Mouse (Mus musculus) MEL (cell line): Measurements from ENCODE around the gene Ppl. TPM values are rescaled to one million over a fixed set of nuclear protein-coding genes. Genes with fewer than 3 reads are reported as not detected.

ENCODE experiments used
- DNase-seq: peaks from one replicate; pipeline ENCODE4 v3.0.0; 2011; ENCODE audit warnings: low read depth, low spot score
- H3K27ac ChIP-seq: 2 replicates; pipeline ENCODE4 v1.5.1; 2012; ENCODE audit warnings: low read depth, mild to moderate bottlenecking, control low read depth, low read length, moderate library complexity; ENCODE audit not compliant: control insufficient read depth
- H3K27me3 ChIP-seq, 2 experiments: fragments of 150-350 bp in 1 of 2; sonication (generic) in 1 of 2; 2 replicates each; pipeline ENCODE4 v1.6.1; 2012; ENCODE audit warnings: low read length in 2 of 2, mild to moderate bottlenecking in 2 of 2, improper control_type of control experiment in 1 of 2, moderate library complexity in 1 of 2; ENCODE audit not compliant: insufficient read depth in 2 of 2, control insufficient read depth in 1 of 2
- H3K36me3 ChIP-seq, 2 experiments: 2 replicates each; pipeline ENCODE4 v1.6.1; 2012 to 2014; ENCODE audit warnings: low read length in 2 of 2, improper control_type of control experiment in 1 of 2, inconsistent platforms in 1 of 2, mild to moderate bottlenecking in 1 of 2; ENCODE audit not compliant: insufficient read depth in 2 of 2, control insufficient read depth in 1 of 2
- H3K4me1 ChIP-seq, 2 experiments: fragments of 150-350 bp in 1 of 2; sonication (generic) in 1 of 2; 2 replicates each; pipeline ENCODE4 v1.6.1; 2012; ENCODE audit warnings: low read length in 2 of 2, improper control_type of control experiment in 1 of 2, mild to moderate bottlenecking in 1 of 2; ENCODE audit not compliant: insufficient read depth in 2 of 2, control insufficient read depth in 1 of 2
- H3K4me3 ChIP-seq, 2 experiments: fragments of 150-350 bp in 1 of 2; sonication (generic) in 1 of 2; 2 replicates each; pipeline ENCODE4 v1.5.1; 2012; ENCODE audit warnings: low read depth in 2 of 2, low read length in 2 of 2, mild to moderate bottlenecking in 2 of 2, moderate library complexity in 2 of 2, control low read depth in 1 of 2, improper control_type of control experiment in 1 of 2; ENCODE audit not compliant: control insufficient read depth in 1 of 2, insufficient read depth in 1 of 2
- H3K79me2 ChIP-seq: 2 replicates; pipeline ENCODE4 v1.6.1; 2012; ENCODE audit warnings: mild to moderate bottlenecking, low read length, moderate library complexity; ENCODE audit not compliant: control insufficient read depth, poor library complexity, insufficient read depth
- H3K9ac ChIP-seq: 2 replicates; pipeline ENCODE4 v1.6.1; 2012; ENCODE audit warnings: low read depth, mild to moderate bottlenecking, control low read depth, low read length, moderate library complexity; ENCODE audit not compliant: control insufficient read depth, poor library complexity, severe bottlenecking
- H3K9me3 ChIP-seq: fragments of 150-350 bp; sonication (generic); replicated peaks from 2 replicates; pipeline ENCODE4 v1.6.1; 2012; ENCODE audit warnings: mild to moderate bottlenecking, low read length, improper control_type of control experiment, moderate library complexity; ENCODE audit not compliant: insufficient read depth
- ELF1 ChIP-seq: IDR thresholded peaks from 2 replicates; pipeline ENCODE4 v1.6.1; 2014; ENCODE audit warnings: low read depth, mild to moderate bottlenecking, inconsistent platforms, low read length, improper control_type of control experiment, moderate library complexity
- EP300 ChIP-seq, 2 experiments: IDR thresholded peaks; 2 replicates each; pipeline ENCODE4 v1.6.1; 2011; ENCODE audit warnings: improper control_type of control experiment in 2 of 2, low read length in 2 of 2, low read depth in 1 of 2, mild to moderate bottlenecking in 1 of 2
- GABPA ChIP-seq: IDR thresholded peaks from 2 replicates; pipeline ENCODE4 v1.6.1; 2012; ENCODE audit warnings: low read depth, mild to moderate bottlenecking, inconsistent platforms, low read length, improper control_type of control experiment, moderate library complexity
- JUND ChIP-seq: IDR thresholded peaks from 2 replicates; pipeline ENCODE4 v1.6.1; 2011; ENCODE audit warnings: low read depth, mild to moderate bottlenecking, improper control_type of control experiment, low read length
- MAFK ChIP-seq: IDR thresholded peaks from 2 replicates; pipeline ENCODE4 v1.6.1; 2011; ENCODE audit warnings: low read depth, mild to moderate bottlenecking, low read length, improper control_type of control experiment, borderline replicate concordance
- MAX ChIP-seq: IDR thresholded peaks from 2 replicates; pipeline ENCODE4 v1.6.1; 2011; ENCODE audit warnings: low read length, improper control_type of control experiment
- MEF2A ChIP-seq: IDR thresholded peaks from 2 replicates; pipeline ENCODE4 v1.6.1; 2014; ENCODE audit warnings: low read depth, mild to moderate bottlenecking, inconsistent platforms, low read length, improper control_type of control experiment; ENCODE audit not compliant: poor library complexity, insufficient replicate concordance, severe bottlenecking; ENCODE audit errors: extremely low read depth
- MYB ChIP-seq: IDR thresholded peaks from 2 replicates; pipeline ENCODE4 v1.6.1; 2011; ENCODE audit warnings: mild to moderate bottlenecking, low read depth, low read length, improper control_type of control experiment
- MYC ChIP-seq: IDR thresholded peaks from 2 replicates; pipeline ENCODE4 v1.6.1; 2011; ENCODE audit warnings: low read depth, mild to moderate bottlenecking, low read length, improper control_type of control experiment, moderate library complexity
- NELFE ChIP-seq: IDR thresholded peaks from 2 replicates; pipeline ENCODE4 v1.6.1; 2011; ENCODE audit warnings: low read depth, low read length, improper control_type of control experiment
- POLR2AphosphoS2 ChIP-seq: IDR thresholded peaks from 2 replicates; pipeline ENCODE4 v1.6.1; 2011; ENCODE audit warnings: low read length, improper control_type of control experiment
- POLR2AphosphoS5 ChIP-seq: IDR thresholded peaks from 2 replicates; pipeline ENCODE4 v1.6.1; 2012; ENCODE audit warnings: low read depth, borderline replicate concordance, mild to moderate bottlenecking, inconsistent platforms, low read length, moderate library complexity, mixed read lengths
- SIN3A ChIP-seq: IDR thresholded peaks from 2 replicates; pipeline ENCODE4 v1.6.1; 2012; ENCODE audit warnings: low read length, improper control_type of control experiment, inconsistent platforms
- TAL1 ChIP-seq: IDR thresholded peaks from 2 replicates; pipeline ENCODE4 v1.6.1; 2012; ENCODE audit warnings: mild to moderate bottlenecking, inconsistent platforms, low read length, moderate library complexity, mixed read lengths
- TBP ChIP-seq: IDR thresholded peaks from 2 replicates; pipeline ENCODE4 v1.8.0; 2011; ENCODE audit warnings: low read depth, low read length, improper control_type of control experiment
- TCF12 ChIP-seq: IDR thresholded peaks from 2 replicates; pipeline ENCODE4 v1.6.1; 2014; ENCODE audit warnings: low read depth, mild to moderate bottlenecking, inconsistent platforms, low read length, improper control_type of control experiment, moderate library complexity
- UBTF ChIP-seq: IDR thresholded peaks from 2 replicates; pipeline ENCODE4 v1.6.1; 2012; ENCODE audit warnings: low read depth, mild to moderate bottlenecking, inconsistent platforms, low read length, improper control_type of control experiment, moderate library complexity, borderline replicate concordance; ENCODE audit not compliant: insufficient read depth
- USF2 ChIP-seq, 2 experiments: IDR thresholded peaks; 2 replicates each; pipeline ENCODE4 v1.6.1; 2011 to 2012; ENCODE audit warnings: improper control_type of control experiment in 2 of 2, low read length in 2 of 2, borderline replicate concordance in 1 of 2, inconsistent platforms in 1 of 2, low read depth in 1 of 2, mild to moderate bottlenecking in 1 of 2; ENCODE audit not compliant: insufficient read depth in 1 of 2
- ZC3H11A ChIP-seq: IDR thresholded peaks from 2 replicates; pipeline ENCODE4 v1.6.1; 2012; ENCODE audit warnings: low read depth, mild to moderate bottlenecking, inconsistent platforms, low read length, improper control_type of control experiment
- ZMIZ1 ChIP-seq: IDR thresholded peaks from 2 replicates; pipeline ENCODE4 v1.6.1; 2012; ENCODE audit warnings: low read depth, mild to moderate bottlenecking, inconsistent platforms, low read length, improper control_type of control experiment, moderate library complexity
- ZNF384 ChIP-seq: IDR thresholded peaks from 2 replicates; pipeline ENCODE4 v1.6.1; 2012; ENCODE audit warnings: low read depth, mild to moderate bottlenecking, inconsistent platforms, low read length, improper control_type of control experiment
- polyA plus RNA-seq, 2 experiments: library from polyadenylated mRNA; stranded (reverse) in 1 of 2; unstranded in 1 of 2; fragments of >175 nt in 1 of 2; fragments of >200 nt in 1 of 2; gene quantifications; 2 replicates each; pipeline versions ENCODE4 v1.2.1 to v1.2.4; 2012; ENCODE audit warnings: low replicate concordance in 2 of 2, low read depth in 1 of 2; ENCODE audit not compliant: insufficient read length in 2 of 2, insufficient read depth in 1 of 2, missing spikeins in 1 of 2
- total RNA-seq: library from RNA; depleted of rRNA; stranded (reverse); fragments of 300-350 nt; gene quantifications from 2 replicates; pipeline ENCODE4 v1.2.3, GENCODE M21; 2012

The Ppl gene
- total and polyA plus RNA-seq, 3 experiments, result 0.01 TPM; not detected in 2

DNA sequence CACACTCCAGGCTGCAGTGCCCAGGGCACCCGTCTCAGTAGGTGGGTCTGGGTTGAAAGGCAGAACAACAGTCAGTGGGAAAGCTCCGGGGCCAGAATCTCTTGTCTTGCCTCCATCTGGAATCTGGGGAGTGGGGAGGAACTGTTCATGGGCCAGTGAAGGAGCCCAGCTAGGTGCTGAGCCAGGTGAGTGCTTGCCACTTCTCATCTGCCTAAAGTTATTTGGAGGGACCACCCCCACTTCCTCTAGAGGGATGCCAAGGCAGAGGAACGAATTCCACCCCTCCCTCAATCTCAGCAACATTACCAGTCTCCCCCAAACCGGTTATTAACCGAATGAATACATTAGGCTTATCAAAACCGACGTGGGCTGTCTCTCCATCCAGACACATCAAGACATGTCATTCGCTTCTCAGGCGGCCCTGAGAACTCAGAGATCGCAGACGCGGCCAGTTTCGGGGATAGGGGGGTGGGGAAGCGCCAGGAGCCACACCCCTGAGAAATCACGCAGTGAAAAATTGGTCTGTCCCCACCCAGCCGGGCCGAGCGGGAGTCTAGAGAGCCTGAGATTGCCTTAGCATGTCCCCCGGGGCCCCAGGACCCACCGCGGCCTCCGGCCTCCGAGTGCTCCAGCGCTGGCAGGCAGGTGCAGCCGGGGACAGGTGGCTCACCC is 834 bp downstream of the Ppl start:
- H3K27ac ChIP-seq, result no peak overlapping the region
- H3K4me3 ChIP-seq, result no peak overlapping the region
- H3K9ac ChIP-seq, result no peak overlapping the region
- no peaks in the 10 kb centered on the region for H3K36me3 ChIP-seq
- H3K79me2 ChIP-seq, result no peaks in the 10 kb centered on the region
- H3K27me3 ChIP-seq, result peaks cover 0 to 2% of the 10 kb centered on the region in 2 experiments; a peak in 3 of 4 replicates
- no peaks in the 10 kb centered on the region for H3K4me1 ChIP-seq
- TF ChIP-seq MAX (no peak), MYC (no peak)
- no peak for DNase-seq
- no peaks in the 10 kb centered on the region for H3K9me3 ChIP-seq

DNA sequence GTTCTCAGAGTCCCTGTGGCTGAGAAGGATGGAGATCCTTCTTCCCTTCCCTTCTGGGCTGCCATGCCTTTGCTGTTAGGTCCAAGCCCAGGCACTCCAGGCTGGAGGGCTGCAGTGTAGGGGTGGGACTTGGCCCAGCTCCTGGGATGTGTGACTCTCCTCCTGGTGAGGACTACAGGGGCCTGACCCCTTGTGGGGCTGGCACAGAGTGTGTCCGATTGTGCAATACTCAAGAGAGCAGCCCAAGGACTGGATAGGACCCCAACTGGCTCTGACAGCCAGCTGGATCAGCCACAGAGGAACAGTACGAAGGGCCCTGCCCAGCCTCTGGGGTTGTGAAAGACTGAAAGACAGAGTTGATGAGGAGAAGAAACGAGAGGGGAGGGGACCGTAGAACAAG is 1.5 kb downstream of the Ppl start:
- no peaks in the 10 kb centered on the region for H3K4me1 ChIP-seq
- no peak for DNase-seq
- no peak overlapping the region for H3K9ac ChIP-seq
- no peaks in the 10 kb centered on the region for H3K79me2 ChIP-seq
- no peak for TF ChIP-seq ZC3H11A
- TF ChIP-seq TAL1, result no peak
- TF ChIP-seq POLR2AphosphoS2, result no peak
- TF ChIP-seq ELF1, result no peak
- TF ChIP-seq JUND, result no peak
- no peak for TF ChIP-seq GABPA
- TF ChIP-seq MEF2A, result no peak
- TF ChIP-seq ZNF384, result no peak
- no peak for TF ChIP-seq TBP
- no peak for TF ChIP-seq NELFE
- TF ChIP-seq MAFK, result no peak
- no peaks in the 10 kb centered on the region for H3K9me3 ChIP-seq
- no peak overlapping the region for H3K27ac ChIP-seq
- H3K4me3 ChIP-seq, result no peak overlapping the region
- H3K36me3 ChIP-seq, result no peaks in the 10 kb centered on the region
- peaks cover 0 to 2% of the 10 kb centered on the region in 2 experiments; a peak in 3 of 4 replicates for H3K27me3 ChIP-seq

DNA sequence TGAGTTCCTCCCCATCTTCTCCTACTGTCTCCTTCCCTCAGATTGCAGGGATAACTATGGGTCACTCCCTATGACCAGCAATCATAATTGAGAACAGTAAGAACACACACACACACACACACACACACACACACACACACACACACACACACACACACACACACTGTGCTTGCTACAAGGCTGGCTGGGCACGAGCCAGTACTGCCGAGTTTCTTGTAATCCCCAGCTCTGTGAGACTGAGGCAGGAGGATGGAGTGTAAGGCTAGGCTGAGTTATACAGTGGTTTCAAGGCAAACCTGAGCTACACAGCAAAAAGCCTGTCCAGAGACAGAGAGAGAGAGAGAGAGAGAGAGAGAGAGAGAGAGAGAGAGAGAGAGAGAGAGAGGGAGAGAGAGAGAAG is 2.0 kb downstream of the Ppl start:
- Histone ChIP-seq H3K27ac (no peak overlapping the region), H3K9ac (no peak overlapping the region), H3K79me2 (no peaks in the 10 kb centered on the region), H3K4me3 (no peak overlapping the region), H3K36me3 (no peaks in the 10 kb centered on the region), H3K27me3 (peaks cover 0 to 2% of the 10 kb centered on the region in 2 experiments; a peak in 3 of 4 replicates), H3K9me3 (no peaks in the 10 kb centered on the region), H3K4me1 (no peaks in the 10 kb centered on the region)
- TF ChIP-seq MEF2A (no peak), USF2 (IDR thresholded peaks at IDR 0.05; ENCODE audit: borderline replicate concordance in 1 of 2, insufficient read depth in 1 of 2, low read depth in 1 of 2, low read length in 2 of 2) (no peak), POLR2AphosphoS5 (no peak), ZMIZ1 (no peak), MYB (no peak), SIN3A (no peak), TCF12 (no peak), EP300 (IDR thresholded peaks at IDR 0.05; ENCODE audit: low read depth in 1 of 2, low read length in 2 of 2) (no peak), UBTF (no peak), ELF1 (no peak), JUND (no peak)
- no peak for DNase-seq
